Mouse (Mus musculus): ENCODE data around the gene Tubgcp6. TPM values are rescaled to one million over a fixed set of nuclear protein-coding genes. Genes with fewer than 3 reads are reported as not detected.
A peak's percentile ranks its signal among the peaks of the same experiment; 100 is the strongest.

Tubgcp6 gene
- total RNA-seq, 2 experiments from 2014 or later, result 34.7 to 35.3 TPM

DNA sequence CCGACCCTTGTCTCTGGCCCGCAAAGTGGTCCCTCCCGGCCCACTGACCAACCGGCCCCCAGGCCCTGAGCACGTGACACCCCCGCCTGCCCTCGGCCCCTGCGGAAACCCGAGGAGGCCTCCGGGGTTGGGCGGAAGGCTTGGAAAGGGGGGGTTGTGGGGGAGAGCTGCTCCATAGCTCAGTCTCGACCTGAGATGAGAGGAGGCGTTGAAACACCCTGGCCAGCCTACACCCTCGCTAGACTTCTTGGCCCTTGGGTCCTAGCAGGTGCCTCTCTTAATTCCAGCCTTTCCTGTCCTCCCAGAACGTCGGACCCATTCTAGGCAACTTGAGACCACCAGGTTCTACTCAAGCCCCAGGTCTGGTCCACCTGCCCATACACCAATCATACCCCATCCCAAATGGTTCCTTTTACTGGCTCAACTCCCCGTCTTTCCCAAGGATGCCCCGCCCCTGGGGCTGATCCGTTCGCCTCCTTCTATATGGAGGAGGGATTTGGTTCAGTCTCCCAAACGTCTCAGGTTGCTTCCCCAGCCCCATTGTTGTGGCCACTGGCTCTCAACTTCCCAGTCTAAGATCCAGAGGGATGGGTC lies 17.8 kb upstream of the Tubgcp6 start, which contains the start of gene Mapk12:
Gene Mapk12, minus strand, starts transcription at position 45 of the 594 bp plus-strand sequence.
- peak within 1 kb of the TSS; percentile 63 for H3K4me3 ChIP-seq
- DNase-seq (ENCODE audit: extremely low spot score in 1 of 2, low spot score in 2 of 2), result no peak
- intact Hi-C loops (cut with DNase I), result no loop called here
- H3K27ac ChIP-seq, result peak within 1 kb of the TSS; percentile 87
- TF ChIP-seq CTCF (IDR thresholded peaks at IDR 0.05), result no peak

DNA sequence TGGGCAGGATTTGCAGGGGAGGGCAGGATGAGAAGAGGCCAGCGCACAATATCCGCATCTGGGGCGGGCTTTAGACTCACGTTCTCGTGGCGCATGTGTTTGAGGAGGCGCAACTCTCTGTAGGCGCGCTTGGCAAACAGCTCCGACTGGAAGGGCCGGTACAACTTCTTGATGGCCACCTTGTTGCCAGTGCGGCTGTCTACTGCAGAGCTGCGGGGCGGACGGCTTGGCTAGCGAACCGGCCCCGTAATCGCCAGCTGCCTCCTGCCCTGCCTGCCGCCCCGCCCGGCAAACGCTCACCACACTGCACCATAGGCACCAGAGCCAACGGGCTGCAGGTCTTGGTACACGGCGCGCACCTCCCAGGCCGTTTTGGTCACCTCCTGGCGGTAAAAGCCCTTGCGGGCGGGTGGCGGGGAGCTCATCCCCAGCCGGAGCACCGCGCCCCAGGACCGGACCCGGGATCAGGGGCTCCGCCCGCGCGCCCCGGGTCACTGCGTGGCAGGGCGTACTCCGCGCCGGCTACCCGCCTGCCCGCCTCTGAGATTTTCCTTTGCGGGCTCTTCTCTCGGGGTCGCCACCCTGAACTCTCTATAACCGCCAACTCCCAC lies 17.2 kb upstream of the Tubgcp6 start:
- peak; percentile 54 to 82 for DNase-seq (ENCODE audit: extremely low spot score in 1 of 2, low spot score in 2 of 2)
- peak overlapping the region; percentile 63 for H3K4me3 ChIP-seq
- H3K27ac ChIP-seq, result peak overlapping the region; percentile 87
- intact Hi-C loops (cut with DNase I), result no loop called here
- TF ChIP-seq CTCF (IDR thresholded peaks at IDR 0.05), result no peak

DNA sequence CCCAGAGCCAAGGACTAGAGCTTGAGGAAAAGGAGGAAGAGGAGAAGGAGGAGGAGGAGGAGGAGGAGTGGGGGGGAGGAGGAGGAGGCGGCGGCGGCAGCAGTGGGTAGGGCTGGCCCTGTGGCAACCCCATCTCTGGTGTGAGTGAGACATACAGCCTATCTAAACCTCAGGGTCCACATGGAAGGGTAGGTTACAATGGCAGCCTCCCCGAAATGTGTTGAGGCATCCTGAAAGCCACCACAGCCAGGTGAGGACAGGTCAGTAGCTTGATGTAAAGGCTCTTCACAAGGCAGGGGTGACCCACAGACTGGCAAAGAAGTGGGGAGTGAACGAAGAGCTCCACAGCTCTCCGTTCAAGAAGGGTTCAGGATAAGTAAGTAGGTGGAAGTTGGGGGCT lies 15.6 kb upstream of the Tubgcp6 start:
- Histone ChIP-seq H3K27ac (no peak overlapping the region), H3K4me3 (no peak overlapping the region)
- intact Hi-C loops (cut with DNase I), result no loop called here
- TF ChIP-seq CTCF (IDR thresholded peaks at IDR 0.05), result no peak
- DNase-seq (ENCODE audit: extremely low spot score in 1 of 2, low spot score in 2 of 2), result no peak

DNA sequence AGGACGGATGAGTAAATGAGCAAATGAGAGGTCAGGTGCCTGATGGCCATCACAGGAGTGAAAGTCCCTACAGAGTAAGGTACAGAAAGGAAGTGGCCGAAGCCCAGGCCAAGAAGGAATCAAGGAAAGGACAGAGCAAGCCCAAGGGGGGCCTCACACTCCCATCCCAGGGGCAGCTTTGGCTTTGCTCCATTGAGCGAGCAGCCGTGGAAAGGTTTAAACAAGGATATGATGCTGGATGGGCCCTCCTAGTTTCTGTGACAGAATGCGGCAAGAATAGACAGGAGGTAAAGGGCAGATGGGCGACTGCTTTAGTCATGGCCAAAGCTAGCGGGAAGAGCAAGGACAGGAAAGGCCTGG lies 15.1 kb upstream of the Tubgcp6 start:
- no peak for DNase-seq (ENCODE audit: extremely low spot score in 1 of 2, low spot score in 2 of 2)
- intact Hi-C loops (cut with DNase I), result no loop called here
- no peak overlapping the region for H3K4me3 ChIP-seq

DNA sequence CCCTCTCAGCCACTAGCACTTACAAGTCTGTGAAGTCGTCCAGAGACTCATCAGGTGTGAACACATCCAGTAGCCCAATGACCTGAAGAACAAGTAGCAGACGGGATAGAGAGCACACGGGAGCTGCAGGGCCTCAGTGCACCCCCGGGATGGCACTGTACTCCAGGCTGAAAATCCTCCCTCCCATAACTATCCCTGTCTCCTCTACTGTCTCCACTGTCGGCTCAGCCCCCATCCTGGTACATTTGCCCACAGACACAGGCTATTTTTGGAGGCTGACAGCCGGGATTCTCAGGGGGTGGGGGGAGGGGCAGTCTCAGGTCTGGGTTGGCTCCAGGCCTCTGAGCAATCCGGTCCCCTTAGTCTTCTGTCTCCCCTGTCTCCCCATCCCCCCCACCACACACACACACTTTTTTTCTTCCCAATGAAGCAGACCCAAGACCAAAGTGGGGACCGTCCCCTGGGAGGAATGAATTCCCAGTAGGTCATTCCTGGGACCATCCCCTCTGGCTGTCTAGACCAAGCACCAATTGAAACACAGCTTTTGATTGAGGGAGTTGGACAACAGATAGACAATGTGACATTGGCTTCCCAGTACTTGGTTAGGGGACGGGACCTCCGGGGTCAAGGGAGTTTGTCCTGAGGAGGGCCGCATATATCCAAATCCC lies 14.6 kb upstream of the Tubgcp6 start:
- TF ChIP-seq CTCF (IDR thresholded peaks at IDR 0.05), result no peak
- no peak for DNase-seq (ENCODE audit: extremely low spot score in 1 of 2, low spot score in 2 of 2)
- Histone ChIP-seq H3K4me3 (no peak overlapping the region), H3K27ac (no peak overlapping the region)
- intact Hi-C loops (cut with DNase I), result no loop called here

More for the DNA sequence above, 15.1 kb upstream of the Tubgcp6 start:
- H3K27ac ChIP-seq, result no peak overlapping the region
- TF ChIP-seq CTCF (IDR thresholded peaks at IDR 0.05), result no peak

DNA sequence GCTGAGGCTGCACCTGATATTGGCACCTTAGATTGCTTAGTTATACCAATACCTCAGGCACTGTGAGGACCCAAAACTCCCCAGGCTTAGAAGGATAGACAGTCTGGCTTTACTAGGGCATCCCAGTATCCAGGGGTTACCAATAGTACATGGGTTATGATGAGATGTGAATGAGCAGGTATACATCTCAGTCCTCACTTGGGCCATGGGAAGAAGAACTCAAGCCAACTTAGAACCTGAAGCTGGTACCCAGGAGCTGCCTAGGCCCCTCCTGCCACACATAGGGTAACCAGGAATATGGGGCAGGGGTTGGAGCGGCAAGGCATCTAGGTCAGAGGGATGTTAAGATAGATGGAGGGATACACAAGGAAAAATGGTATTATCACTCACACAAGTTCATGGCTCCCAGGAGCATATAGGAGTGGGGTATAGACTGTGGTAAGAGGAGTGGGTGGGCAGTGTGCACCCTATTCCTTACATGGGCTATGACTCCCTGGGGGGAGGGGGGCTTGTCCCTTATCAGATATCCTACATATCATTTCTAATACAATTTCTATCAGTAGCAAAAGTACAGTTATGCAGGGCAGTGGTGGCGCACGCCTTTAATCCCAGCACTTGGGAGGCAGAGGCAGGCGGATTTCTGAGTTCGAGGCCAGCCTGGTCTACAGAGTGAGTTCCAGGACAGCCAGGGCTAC lies 13.7 kb upstream of the Tubgcp6 start:
- intact Hi-C loops (cut with DNase I), result no loop called here
- no peak for TF ChIP-seq CTCF (IDR thresholded peaks at IDR 0.05)
- Histone ChIP-seq H3K27ac (no peak overlapping the region), H3K4me3 (no peak overlapping the region)
- no peak for DNase-seq (ENCODE audit: extremely low spot score in 1 of 2, low spot score in 2 of 2)

DNA sequence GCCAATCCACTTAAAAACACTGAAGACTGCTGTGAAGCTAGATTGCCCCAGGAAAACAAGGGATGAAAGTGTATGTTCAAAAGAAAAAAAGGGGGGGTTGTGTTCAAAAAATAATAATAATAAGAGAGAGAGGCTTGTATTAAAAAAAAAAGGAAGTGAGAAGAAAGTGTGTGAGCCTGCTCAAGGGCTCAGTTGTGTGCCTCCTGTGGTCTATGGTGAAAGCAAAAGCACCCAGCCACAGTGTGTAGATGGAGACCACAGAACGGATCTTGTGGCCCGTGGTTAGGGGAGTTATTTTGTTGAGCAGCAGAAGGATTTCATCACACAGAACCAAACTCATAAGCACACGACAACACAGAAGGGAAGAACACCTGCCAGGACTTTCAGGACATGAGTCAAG lies 8.4 kb upstream of the Tubgcp6 start:
- intact Hi-C loops (cut with DNase I), result no loop called here
- H3K27ac ChIP-seq, result no peak overlapping the region
- TF ChIP-seq CTCF (IDR thresholded peaks at IDR 0.05), result no peak
- DNase-seq (ENCODE audit: extremely low spot score in 1 of 2, low spot score in 2 of 2), result no peak
- H3K4me3 ChIP-seq, result no peak overlapping the region

DNA sequence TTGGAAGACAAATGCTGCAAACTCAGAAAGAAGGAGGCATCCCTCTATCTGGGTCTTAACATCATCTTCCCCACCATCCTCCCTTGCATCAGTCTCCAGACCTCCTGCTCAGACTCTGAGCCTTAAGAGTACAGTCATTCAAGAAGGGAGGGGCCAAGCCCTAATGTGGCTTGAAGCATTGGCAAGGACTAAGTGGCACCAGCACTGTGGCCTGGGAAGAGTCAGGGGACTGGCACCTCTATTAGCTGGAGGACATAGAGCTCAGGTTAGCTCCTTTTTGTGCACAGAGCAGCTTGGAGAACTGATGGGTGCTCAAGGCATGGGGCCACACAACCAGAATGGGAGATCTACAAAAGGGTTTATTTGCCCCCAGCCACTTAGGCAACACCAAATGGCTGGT lies 7.3 kb upstream of the Tubgcp6 start:
- no peak overlapping the region for H3K27ac ChIP-seq
- no peak for TF ChIP-seq CTCF (IDR thresholded peaks at IDR 0.05)
- intact Hi-C loops (cut with DNase I), result no loop called here

DNA sequence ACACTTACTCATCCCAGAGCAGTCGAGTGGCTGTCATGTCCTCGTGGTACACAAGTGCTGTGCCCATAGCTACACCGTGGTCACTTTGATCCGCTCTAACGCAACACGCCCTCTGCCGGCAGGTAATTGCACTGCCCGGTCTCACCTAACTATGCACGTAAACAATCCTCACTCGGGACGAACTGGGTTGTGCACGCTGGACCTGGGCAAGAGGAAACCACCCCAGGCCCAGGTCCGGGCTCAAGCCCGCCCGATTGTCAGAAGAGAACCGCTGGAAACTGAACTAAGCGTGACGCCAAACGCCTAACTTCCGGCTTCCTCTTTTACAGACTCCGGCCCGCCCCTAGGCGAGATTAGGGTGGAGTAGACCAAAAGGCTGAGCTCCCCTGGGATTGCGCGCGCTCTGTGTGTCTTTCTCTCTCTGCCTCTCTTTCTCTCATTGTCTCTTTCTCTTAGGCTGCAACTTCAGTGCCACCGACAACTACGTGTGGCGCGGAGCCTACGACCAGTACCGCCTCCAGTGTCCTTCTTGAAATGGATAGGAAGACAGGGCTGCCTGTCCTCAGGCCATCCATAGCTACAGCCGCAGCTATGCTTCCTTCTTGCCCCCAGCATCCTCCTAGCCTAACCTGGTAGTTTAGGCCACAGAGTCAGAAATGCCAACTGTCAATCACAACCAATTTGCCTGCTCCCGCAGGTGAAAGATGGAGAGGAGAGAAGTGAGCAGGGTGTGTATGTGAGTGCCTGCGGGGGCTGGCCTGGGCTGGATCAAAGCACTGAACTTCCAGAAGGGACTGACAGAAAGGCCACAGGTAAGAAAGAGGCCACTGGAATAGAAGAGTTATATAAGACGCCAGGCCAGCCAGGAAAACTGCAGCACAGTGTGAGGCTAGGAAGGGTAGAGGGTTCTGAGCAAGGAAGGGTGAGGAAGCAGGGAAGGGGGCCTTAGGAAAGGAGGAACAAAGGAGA lies 5.8 kb upstream of the Tubgcp6 start, which contains the start of gene Hdac10:
Gene Hdac10, minus strand, starts transcription at position 319 of the 969 bp plus-strand sequence.
- intact Hi-C loops (cut with DNase I), result loop anchor here (2.0 kb wide), 1 partner anchor 82 kb away; the partner anchor contains the start of gene Ppp6r2
- Histone ChIP-seq H3K4me3 (peak within 1 kb of the TSS; percentile 62), H3K27ac (peak within 1 kb of the TSS; percentile 95)
- peak; percentile 81 to 86 for DNase-seq (ENCODE audit: extremely low spot score in 1 of 2, low spot score in 2 of 2)
- TF ChIP-seq CTCF (IDR thresholded peaks at IDR 0.05), result peak; percentile 90

More for the DNA sequence above, 7.3 kb upstream of the Tubgcp6 start:
- no peak overlapping the region for H3K4me3 ChIP-seq
- DNase-seq (ENCODE audit: extremely low spot score in 1 of 2, low spot score in 2 of 2), result no peak

DNA sequence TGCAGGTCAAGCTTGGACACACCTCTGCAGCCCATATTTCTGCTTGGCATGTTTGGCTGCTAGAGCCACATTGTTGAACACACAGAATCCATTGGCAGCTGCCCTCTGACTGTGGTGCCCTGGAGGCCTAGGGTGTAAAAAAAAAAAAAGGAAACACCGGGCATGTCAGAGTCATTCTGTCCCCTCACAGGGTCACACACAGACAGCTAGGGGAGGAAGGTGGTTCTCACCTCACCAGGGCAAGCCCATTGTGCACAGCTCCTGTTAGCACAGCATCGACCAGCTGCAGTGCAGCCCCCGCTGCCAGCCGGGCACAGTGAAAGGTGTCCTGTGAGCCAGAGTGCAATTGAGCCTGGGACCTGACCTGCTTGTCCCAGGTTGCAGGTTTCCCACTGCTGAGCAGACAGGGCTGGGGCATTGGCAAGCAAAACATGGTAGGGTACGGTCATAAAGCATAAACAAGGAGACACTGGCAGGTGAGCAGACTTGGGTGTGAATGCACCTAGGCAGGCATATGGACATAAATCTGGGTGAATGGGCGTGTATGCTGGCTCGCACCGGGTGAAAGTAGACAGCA lies 4.5 kb upstream of the Tubgcp6 start:
- DNase-seq (ENCODE audit: extremely low spot score in 1 of 2, low spot score in 2 of 2), result no peak
- intact Hi-C loops (cut with DNase I), result no loop called here
- H3K27ac ChIP-seq, result peak overlapping the region; percentile 95; the same call in 1 of the 2 replicates
- peak overlapping the region; percentile 62 for H3K4me3 ChIP-seq
- TF ChIP-seq CTCF (IDR thresholded peaks at IDR 0.05), result no peak

DNA sequence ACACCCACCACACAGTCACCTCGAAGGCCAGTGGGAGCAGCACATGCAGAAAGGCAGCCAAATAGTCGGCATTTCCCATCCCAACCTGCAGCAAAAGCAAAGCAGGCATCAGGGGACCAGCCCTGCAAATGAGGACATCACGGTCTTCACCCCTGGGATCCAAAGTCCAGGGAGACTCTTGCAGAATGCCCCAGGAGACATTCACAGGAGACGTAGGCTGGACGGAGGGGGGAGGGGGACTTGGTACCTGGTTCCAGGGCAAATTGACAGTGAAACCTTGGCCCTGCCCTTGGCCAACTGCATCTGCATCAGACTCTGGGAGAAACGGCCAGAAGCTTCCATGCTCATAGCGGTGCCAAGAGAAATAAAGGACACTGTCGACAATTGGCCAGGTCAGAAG lies 3.7 kb upstream of the Tubgcp6 start:
- TF ChIP-seq CTCF (IDR thresholded peaks at IDR 0.05), result no peak
- no peak overlapping the region for H3K27ac ChIP-seq
- intact Hi-C loops (cut with DNase I), result no loop called here
- no peak for DNase-seq (ENCODE audit: extremely low spot score in 1 of 2, low spot score in 2 of 2)
- H3K4me3 ChIP-seq, result no peak overlapping the region
